Mouse (Mus musculus) midbrain, embryonic 10.5 days (tissue): ENCODE data around the gene Mcts1. TPM values are rescaled to one million over a fixed set of nuclear protein-coding genes. Genes with fewer than 3 reads are reported as not detected.
A peak's percentile ranks its signal among the peaks of the same experiment; 100 is the strongest.

ENCODE experiments used
- DNase-seq: peaks from one replicate; pipeline ENCODE4 v3.0.0-alpha.2; 2017; ENCODE audit warnings: low spot score
- H3K27ac ChIP-seq: fragments of 300-500 bp; sonication (generic); replicated peaks from 2 replicates; pipeline ENCODE4 v1.5.1; 2016; ENCODE audit warnings: mild to moderate bottlenecking
- H3K27me3 ChIP-seq: fragments of 300-500 bp; sonication (generic); 2 replicates; pipeline ENCODE4 v1.6.1; 2016; ENCODE audit warnings: low read depth, mild to moderate bottlenecking; ENCODE audit not compliant: poor library complexity, severe bottlenecking
- H3K36me3 ChIP-seq: fragments of 300-500 bp; sonication (generic); 2 replicates; pipeline ENCODE4 v1.6.1; 2016; ENCODE audit warnings: mild to moderate bottlenecking, moderate library complexity
- H3K4me1 ChIP-seq: fragments of 300-500 bp; sonication (generic); 2 replicates; pipeline ENCODE4 v1.6.1; 2016
- H3K4me3 ChIP-seq: fragments of 300-500 bp; sonication (generic); 2 replicates; pipeline ENCODE4 v1.5.1; 2016; ENCODE audit warnings: mild to moderate bottlenecking, moderate library complexity
- H3K9me3 ChIP-seq: fragments of 300-500 bp; sonication (generic); replicated peaks from 2 replicates; pipeline ENCODE4 v1.6.1; 2016; ENCODE audit warnings: mild to moderate bottlenecking
- WGBS: fragments of 180-500 bp; shearing (Covaris S2); methylation state at CpG from one replicate; pipeline ENCODE4 v1.1.7; 2016; 5-methylcytosine and 5-hydroxymethylcytosine counted together
- polyA plus RNA-seq: library from polyadenylated mRNA; unstranded; fragments of >200 nt; fragmentation: Nextera tagmentation; extraction: Ambion mirVana; gene quantifications from 2 replicates; pipeline ENCODE4 v1.2.1, GENCODE M21; 2016

Mcts1 gene
- polyA plus RNA-seq = 80.4 TPM in 2 replicates

DNA sequence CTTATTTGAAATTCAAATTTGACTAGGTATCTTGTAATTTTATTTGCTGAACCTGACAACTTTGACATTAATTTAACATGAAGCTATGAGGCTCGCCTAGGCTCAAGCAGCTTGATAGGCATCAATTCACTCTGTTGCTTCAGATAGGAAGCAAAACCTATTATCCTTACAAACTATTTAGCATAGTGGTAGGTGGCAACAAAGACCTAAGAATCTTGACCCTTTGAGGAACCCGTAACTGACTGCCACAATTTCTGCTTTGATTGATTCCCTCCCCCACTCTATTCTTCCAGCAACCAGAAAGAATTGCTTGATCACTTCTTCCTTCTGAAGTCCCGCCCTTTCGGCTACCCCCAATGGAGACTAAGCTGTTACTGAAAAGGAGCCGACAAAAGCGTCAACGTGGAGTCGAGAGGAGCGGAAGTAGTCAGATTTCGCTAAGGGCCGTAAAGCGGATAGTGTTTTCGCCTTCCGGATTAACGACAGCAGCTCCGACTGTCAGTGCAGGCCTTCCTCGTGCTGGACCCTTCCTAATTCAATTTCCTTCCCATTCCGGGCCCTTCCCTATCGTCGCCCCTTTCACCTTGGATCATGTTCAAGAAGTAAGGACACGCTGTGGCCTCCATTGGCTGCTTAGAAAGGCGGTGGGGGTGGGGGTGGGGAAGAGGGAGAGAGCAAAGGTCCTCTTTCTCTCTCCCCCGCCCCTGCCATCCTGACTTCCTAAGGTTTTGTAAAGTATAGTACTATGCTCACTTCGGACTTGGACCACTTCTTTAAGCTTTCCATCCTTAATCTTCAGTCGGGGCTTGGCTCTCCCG, at the start of gene Mcts1:
Mcts1 (plus strand) TSS at position 402 of the 818 bp plus-strand sequence.
- 10% methylated on average over 26 of the region's 26 CpGs for WGBS
- Histone ChIP-seq H3K4me3 (peak within 1 kb of the TSS; percentile 60), H3K27ac (peak within 1 kb of the TSS; percentile 83), H3K27me3 (no peaks in the 10 kb centered on the region), H3K9me3 (no peaks in the 10 kb centered on the region), H3K36me3 (no peaks in the 10 kb centered on the region), H3K4me1 (no peaks in the 10 kb centered on the region)
- DNase-seq = peak; percentile 77

DNA sequence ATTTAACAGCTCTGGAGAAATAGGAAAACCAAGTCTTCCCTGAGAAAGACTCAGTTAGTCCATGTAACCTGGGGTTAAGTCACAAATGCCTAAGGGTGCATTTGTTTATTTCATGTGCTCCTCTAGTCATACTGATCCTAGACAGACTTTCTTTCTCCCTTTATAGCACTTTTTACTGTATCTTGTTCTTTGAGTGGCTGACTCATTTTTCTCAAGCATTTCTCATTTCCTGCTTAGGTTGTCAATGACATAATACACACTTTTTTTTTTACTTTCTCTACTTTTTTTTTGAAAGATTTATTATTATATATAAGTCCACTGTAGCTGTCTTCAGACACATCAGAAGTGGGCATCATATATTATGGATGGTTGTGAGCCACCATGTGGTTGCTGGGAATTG, 47.1 kb upstream of the Mcts1 start:
- Histone ChIP-seq H3K27ac (no peak overlapping the region), H3K9me3 (no peaks in the 10 kb centered on the region), H3K4me3 (no peak overlapping the region), H3K4me1 (no peaks in the 10 kb centered on the region), H3K27me3 (no peaks in the 10 kb centered on the region), H3K36me3 (peaks cover 22% of the 10 kb centered on the region)
- no peak for DNase-seq

DNA sequence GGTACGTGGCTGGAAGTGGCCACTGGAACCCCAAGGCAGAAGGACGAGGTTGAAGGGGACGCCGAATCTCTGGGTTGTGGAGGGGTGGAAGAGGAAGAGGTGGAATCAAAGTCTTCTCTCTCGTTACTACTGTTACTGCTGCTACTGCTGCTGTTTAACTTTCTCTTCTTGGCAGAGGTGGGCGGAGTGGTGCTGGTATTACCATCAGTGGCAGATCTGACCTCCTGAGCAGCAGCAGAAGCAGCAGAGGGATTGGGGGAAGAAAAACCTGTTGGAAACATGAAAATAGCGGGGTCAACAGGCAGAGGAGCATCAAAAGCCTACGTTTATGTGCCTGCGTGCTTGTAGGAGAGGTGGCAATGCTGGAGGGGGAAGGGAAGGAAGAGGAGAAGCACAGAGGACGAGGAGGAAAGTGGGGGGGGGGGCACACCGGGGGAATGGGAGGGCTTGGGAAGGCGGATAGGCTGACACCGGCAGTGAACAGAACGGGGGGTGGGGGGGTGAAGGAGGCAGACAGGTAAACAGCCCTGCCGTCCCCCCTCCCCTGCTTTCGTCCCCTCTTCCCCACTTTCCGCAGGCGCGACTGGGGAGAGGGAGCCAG, 36.3 kb upstream of the Mcts1 start:
- Histone ChIP-seq H3K9me3 (no peaks in the 10 kb centered on the region), H3K4me3 (peak overlapping the region; percentile 63), H3K36me3 (peaks cover 24% of the 10 kb centered on the region), H3K27ac (peak overlapping the region; percentile 95), H3K27me3 (no peaks in the 10 kb centered on the region), H3K4me1 (peaks cover 6% of the 10 kb centered on the region; the same call in 1 of the 2 replicates)
- 24% methylated on average over 14 of the region's 19 CpGs for WGBS
- no peak for DNase-seq

DNA sequence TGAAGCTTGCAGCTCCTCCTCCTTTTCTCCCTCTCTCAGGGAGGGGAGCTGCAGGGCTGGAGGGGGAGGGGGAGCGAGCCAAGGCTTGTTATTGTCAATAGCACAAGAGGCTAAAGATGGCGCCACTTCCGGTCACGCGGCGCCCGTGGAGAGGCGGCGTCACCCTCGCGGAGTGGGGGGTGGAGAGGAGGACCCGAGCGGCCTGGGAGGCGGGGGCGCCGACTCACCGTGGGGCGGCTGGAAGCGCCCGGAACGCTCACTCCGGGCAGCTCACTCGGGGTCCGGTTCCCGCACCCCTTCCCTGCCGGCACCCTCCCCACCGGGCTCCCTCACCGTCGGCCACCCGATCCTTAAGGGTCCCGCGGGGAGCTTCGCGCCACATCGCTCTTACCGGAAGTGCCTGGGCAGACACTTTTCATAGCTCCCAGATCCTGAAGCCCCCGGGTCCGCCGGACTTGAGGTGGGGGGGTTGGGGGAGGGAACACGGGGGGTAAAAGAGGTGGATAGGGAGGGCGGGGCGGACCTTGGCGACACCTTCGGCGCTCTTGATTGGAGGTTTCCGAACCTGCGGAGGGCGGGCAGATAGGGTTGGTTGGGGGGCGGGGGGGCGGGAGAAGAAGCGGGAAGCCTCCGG, 35.7 kb upstream of the Mcts1 start:
- H3K4me1 ChIP-seq = peaks cover 6% of the 10 kb centered on the region; the same call in 1 of the 2 replicates
- peaks cover 18% of the 10 kb centered on the region for H3K36me3 ChIP-seq
- no peaks in the 10 kb centered on the region for H3K9me3 ChIP-seq
- WGBS = 15% methylated on average over 34 of the region's 52 CpGs
- no peaks in the 10 kb centered on the region for H3K27me3 ChIP-seq
- peak; percentile 85 for DNase-seq
- peak overlapping the region; percentile 95 for H3K27ac ChIP-seq
- H3K4me3 ChIP-seq = peak overlapping the region; percentile 63

DNA sequence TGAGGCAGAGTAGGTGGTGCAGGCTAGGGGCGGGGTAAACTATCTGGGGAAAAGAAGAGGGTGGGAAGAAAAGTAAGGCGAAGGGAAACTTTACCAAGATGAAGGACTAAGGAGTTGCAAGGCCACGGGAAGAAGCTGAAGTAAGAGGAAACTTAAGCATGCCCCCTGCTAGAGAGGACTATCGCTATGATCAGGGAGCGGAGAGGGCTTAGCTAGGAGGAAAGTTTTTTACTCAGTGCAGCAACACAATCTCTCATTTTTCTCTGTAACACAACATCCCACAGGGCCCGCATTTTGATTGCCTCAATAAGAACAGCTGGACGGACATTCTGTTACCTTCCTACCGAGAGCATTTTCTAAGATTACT, 35.2 kb upstream of the Mcts1 start:
- 16% methylated on average over 8 of the region's 8 CpGs for WGBS
- peaks cover 6% of the 10 kb centered on the region; the same call in 1 of the 2 replicates for H3K4me1 ChIP-seq
- H3K27me3 ChIP-seq = no peaks in the 10 kb centered on the region
- DNase-seq = no peak
- peak overlapping the region; percentile 63 for H3K4me3 ChIP-seq
- no peaks in the 10 kb centered on the region for H3K9me3 ChIP-seq
- H3K36me3 ChIP-seq = peaks cover 13% of the 10 kb centered on the region
- peak overlapping the region; percentile 95 for H3K27ac ChIP-seq

DNA sequence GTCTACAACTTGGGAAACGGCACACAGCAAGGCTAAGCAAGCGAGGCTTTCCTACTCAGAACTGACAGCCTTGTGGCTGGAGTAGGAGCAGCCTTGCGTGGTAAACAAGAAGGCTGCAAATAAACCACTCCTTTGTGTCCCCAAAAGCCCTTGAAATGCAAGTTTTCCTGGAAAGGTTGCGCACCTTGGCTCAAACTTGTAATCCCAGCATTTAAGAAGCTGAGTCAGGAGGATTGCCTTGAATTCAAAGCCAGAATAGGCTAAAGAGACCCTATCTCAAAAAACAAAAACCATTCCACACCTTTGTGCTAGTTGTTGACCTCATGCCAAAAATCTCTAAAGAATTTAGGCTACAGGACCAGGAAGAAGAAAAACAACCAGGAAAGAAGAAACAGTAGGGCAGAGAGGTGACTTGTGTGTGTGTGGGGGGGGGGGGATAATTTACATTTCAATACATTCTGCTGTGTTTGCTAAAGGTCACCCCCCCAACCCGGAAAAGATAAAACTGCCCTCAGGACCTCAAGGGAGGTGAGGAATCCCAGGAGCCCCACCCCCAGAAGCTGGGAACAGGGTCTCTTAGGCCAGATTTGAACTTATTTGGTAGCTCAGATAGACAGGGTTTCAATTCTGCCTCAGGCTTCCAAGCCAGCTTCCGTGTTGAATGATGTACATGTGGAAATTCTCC, 33.7 kb upstream of the Mcts1 start:
- Histone ChIP-seq H3K4me3 (no peak overlapping the region), H3K9me3 (no peaks in the 10 kb centered on the region), H3K4me1 (peaks cover 6% of the 10 kb centered on the region; the same call in 1 of the 2 replicates), H3K27ac (no peak overlapping the region), H3K36me3 (no peaks in the 10 kb centered on the region), H3K27me3 (no peaks in the 10 kb centered on the region)
- DNase-seq = no peak
- 75% methylated on average over 6 of the region's 6 CpGs for WGBS

DNA sequence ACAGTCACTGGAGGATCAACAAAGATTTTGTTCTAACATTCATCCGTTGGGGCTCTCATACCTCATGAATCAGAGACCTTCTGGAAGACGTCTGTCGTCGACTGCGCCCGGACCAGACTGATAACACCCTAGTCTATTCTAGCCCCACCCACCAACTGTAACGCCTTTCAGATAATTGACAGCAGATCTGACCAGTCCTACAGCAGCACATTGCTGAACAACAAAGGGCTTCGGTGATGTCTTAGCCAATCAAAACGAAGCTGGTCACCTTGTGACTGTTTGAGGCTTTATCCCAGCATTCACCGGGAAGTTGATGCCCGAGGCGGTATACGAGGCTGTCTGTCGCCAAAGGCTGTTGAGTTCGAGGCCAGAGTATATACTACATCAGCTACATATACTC, 24.3 kb upstream of the Mcts1 start, which contains the start of gene Cul4b:
Cul4b (minus strand) TSS at position 119 of the 400 bp plus-strand sequence.
- Histone ChIP-seq H3K4me1 (no peaks in the 10 kb centered on the region), H3K27me3 (no peaks in the 10 kb centered on the region), H3K9me3 (no peaks in the 10 kb centered on the region), H3K27ac (no peak within 1 kb of the TSS), H3K36me3 (no peaks in the 10 kb centered on the region), H3K4me3 (no peak within 1 kb of the TSS)
- 88% methylated on average over 15 of the region's 15 CpGs for WGBS
- no peak for DNase-seq

DNA sequence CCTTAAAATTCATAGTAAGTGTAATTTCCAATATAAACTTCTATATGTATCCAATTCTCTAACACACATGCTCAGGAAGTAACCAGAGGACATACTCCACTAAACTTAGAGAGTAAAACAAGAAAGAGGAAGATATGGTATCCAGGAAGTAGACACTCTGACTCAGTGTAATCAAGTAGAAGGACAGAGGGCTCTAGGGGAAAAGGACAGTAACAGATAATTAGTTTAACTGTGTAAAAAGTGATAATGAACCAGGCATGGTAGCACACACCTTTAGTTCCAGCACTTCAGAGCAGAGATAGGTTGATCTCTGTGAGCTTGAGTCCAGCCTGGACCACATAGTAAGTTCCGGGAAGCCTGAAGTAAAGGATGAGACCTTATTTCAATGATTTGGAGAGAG, 19.2 kb upstream of the Mcts1 start:
- Histone ChIP-seq H3K9me3 (no peaks in the 10 kb centered on the region), H3K27me3 (no peaks in the 10 kb centered on the region), H3K4me3 (no peak overlapping the region), H3K36me3 (no peaks in the 10 kb centered on the region), H3K4me1 (no peaks in the 10 kb centered on the region), H3K27ac (no peak overlapping the region)
- DNase-seq = no peak
- WGBS = 89% methylated on average over 1 of the region's 1 CpGs

DNA sequence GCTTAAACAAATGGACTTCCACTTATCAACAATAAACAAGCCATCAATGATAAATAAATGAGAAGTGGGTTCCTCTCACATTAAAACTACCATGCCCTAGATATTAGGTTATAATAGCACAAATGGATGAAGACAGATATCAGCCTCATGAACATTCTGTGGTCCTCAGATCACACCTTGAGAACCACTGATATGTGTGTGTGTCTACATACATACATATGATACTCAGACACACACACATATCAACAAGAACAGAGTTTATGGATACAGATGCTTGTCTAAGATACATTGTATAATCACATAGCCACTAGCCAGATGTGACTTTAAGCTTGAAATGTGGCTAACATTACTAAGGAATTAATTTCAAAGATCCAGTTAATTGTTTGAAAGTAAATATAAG, 17.1 kb upstream of the Mcts1 start:
- no peak for DNase-seq
- Histone ChIP-seq H3K9me3 (no peaks in the 10 kb centered on the region), H3K36me3 (no peaks in the 10 kb centered on the region), H3K4me3 (no peak overlapping the region), H3K27ac (no peak overlapping the region), H3K4me1 (no peaks in the 10 kb centered on the region), H3K27me3 (no peaks in the 10 kb centered on the region)

DNA sequence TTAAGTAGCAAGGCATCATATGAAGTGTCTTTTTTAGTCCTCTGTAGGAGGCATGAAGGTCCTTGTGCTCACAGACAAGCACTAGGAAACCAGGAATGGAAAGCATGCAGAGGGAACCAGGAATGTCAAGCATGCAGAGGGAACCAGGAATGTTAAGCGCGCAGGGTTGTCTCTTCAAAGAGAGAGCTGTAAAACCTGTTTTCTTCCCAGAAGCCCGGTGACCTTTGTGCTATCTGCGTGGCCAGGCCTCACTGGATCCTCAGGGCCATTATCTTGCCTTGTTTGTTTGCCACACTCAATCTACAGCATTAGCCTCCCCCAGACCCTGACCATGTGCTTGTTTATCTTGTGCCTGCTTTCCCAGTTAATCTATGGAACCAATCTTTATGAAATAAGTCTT, 10.6 kb upstream of the Mcts1 start:
- no peaks in the 10 kb centered on the region for H3K9me3 ChIP-seq
- no peak overlapping the region for H3K27ac ChIP-seq
- no peaks in the 10 kb centered on the region for H3K36me3 ChIP-seq
- WGBS = 38% methylated on average over 4 of the region's 4 CpGs
- H3K4me3 ChIP-seq = no peak overlapping the region
- no peaks in the 10 kb centered on the region for H3K4me1 ChIP-seq
- no peak for DNase-seq
- H3K27me3 ChIP-seq = no peaks in the 10 kb centered on the region

DNA sequence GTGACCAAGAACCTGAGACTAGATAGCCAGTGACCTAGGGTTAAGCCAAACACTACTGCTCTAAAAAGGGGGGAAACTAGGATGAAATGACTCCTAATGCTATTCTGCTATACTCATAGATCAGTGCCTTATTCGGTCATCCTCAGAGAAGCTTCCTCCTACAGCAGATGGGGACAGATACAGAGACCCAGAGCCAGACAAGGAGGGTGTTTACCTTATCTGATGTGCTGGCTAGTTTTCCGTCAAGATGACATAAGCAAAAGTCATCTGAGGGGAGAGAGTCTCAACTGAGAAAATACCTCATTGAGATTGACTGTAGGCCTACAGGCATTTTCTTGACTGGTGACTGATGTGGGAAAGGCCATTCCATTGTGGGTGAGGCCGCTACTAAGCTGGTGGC, 8.6 kb upstream of the Mcts1 start:
- 87% methylated on average over 3 of the region's 3 CpGs for WGBS

DNA sequence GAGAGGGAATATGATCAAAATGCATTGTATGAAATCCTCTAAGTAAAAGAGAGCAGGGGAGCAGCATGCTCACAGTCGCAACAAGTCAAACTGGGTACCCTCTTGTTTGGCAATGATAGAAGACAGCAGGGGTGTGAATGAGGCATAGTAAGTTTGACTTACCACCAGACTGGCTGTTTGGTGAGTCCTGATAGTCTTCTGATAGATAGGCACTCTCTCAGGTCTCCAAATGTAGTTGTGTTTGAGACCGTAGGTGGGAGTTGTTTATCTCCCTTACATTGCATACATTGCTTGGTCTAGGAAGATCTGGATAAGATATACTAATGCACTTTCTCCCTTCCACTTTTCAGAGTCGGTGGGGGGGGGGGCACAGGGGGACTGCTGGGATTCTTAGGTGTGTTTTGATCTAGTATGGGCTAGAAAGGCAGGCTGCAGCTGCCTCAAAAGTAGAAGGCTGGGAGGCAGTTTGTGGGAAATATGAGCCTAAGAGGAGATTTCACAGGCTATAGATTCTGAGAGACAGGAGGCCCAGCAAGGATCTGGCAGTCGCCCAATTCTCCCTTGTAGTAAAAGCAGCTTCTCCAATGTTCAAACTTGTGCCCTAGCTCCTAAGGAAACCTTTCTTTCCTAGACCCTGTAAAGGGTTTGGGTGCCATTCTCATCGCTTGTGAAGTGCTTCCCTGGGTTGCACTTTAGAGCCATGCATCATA, 7.0 kb upstream of the Mcts1 start:
- 81% methylated on average over 5 of the region's 5 CpGs for WGBS
- Histone ChIP-seq H3K9me3 (no peaks in the 10 kb centered on the region), H3K27ac (no peak overlapping the region), H3K36me3 (no peaks in the 10 kb centered on the region), H3K4me3 (no peak overlapping the region), H3K4me1 (no peaks in the 10 kb centered on the region), H3K27me3 (no peaks in the 10 kb centered on the region)
- DNase-seq = no peak

More for the DNA sequence above, 8.6 kb upstream of the Mcts1 start:
- H3K4me1 ChIP-seq = no peaks in the 10 kb centered on the region
- no peaks in the 10 kb centered on the region for H3K36me3 ChIP-seq
- H3K27me3 ChIP-seq = no peaks in the 10 kb centered on the region
- DNase-seq = no peak
- no peak overlapping the region for H3K27ac ChIP-seq
- H3K4me3 ChIP-seq = no peak overlapping the region
- no peaks in the 10 kb centered on the region for H3K9me3 ChIP-seq
